Mouse (Mus musculus): ENCODE measurements at regions not wholly inside any gene's neighbourhood (a gene's known extent, or its start where the extent isn't known, plus 50 kb on each side); places are given as distances from the start of the nearest gene placed in this dataset.

GRCm38 (mm10) chr1:184310185-184310815, 276.2 kb upstream of the 1700056E22Rik start:
- Histone ChIP-seq H3K36me3 (ENCODE audit: control insufficient read depth, insufficient read depth) (no peaks in the 10 kb centered on the region), H3K4me3 (no peak overlapping the region), H3ac (ENCODE audit: control insufficient read depth, insufficient read length) (no peak overlapping the region), H3K4me2 (ENCODE audit: low read depth) (no peak overlapping the region), H3K79me2 (ENCODE audit: control insufficient read depth, insufficient read depth) (no peaks in the 10 kb centered on the region), H3K27me3 (ENCODE audit: control insufficient read depth, insufficient read depth, insufficient read length) (no peaks in the 10 kb centered on the region)
- TF ChIP-seq POLR2A (IDR thresholded peaks at IDR 0.05; ENCODE audit: insufficient read length, low read depth), result no peak
- TF ChIP-seq REST (IDR thresholded peaks at IDR 0.05; ENCODE audit: insufficient read depth, insufficient read length), result no peak
- TF ChIP-seq TCF12 (IDR thresholded peaks at IDR 0.05; ENCODE audit: insufficient read depth, poor library complexity, severe bottlenecking), result no peak
- no peak for TF ChIP-seq CEBPB (IDR thresholded peaks at IDR 0.05; ENCODE audit: insufficient read depth, poor library complexity, severe bottlenecking)
- no peak for TF ChIP-seq SRF (IDR thresholded peaks at IDR 0.05; ENCODE audit: control insufficient read depth, insufficient read length, low read depth)
- no peak for TF ChIP-seq POLR2AphosphoS2 (IDR thresholded peaks at IDR 0.05; ENCODE audit: insufficient read length, low read depth)
- no peak for TF ChIP-seq MAX (IDR thresholded peaks at IDR 0.05; ENCODE audit: low read depth)
- TF ChIP-seq MYOG (IDR thresholded peaks at IDR 0.05; ENCODE audit: control insufficient read depth in 1 of 3, insufficient read depth in 1 of 3, insufficient read length in 2 of 3, low read depth in 2 of 3), result no peak
- TF ChIP-seq TCF3 (IDR thresholded peaks at IDR 0.05; ENCODE audit: insufficient read length, low read depth), result no peak
- no peak for TF ChIP-seq USF1 (IDR thresholded peaks at IDR 0.05; ENCODE audit: low read depth)
- TF ChIP-seq MYOD1 (IDR thresholded peaks at IDR 0.05; ENCODE audit: control insufficient read depth in 1 of 3, insufficient read length in 2 of 3, low read depth in 2 of 3), result no peak
- no peak for TF ChIP-seq E2F4 (IDR thresholded peaks at IDR 0.05; ENCODE audit: insufficient read depth)

DNA sequence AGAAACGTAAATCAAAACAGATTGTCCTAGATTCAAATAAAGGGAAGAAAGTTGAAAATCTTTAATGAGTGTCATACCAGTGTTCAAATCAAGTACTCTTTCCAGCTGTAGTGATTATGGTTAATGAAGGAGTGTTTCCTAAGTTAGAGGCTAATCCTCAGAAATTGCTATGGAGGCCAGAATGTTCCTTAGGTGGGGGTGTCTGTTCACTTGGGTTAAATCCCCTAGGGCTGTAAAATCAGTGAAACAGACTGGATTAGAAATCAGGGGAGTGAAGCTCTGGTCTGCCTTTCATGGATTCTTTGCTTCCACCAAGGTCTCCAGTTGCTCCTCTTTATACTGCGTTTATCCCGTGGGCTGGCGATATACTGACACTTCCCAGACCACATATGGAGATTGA, 270.7 kb upstream of the 1700056E22Rik start:
- Histone ChIP-seq H3K4me3 (no peak overlapping the region), H3K27me3 (ENCODE audit: control insufficient read depth, insufficient read depth, insufficient read length) (no peaks in the 10 kb centered on the region), H3ac (ENCODE audit: control insufficient read depth, insufficient read length) (no peak overlapping the region), H3K36me3 (ENCODE audit: control insufficient read depth, insufficient read depth) (no peaks in the 10 kb centered on the region), H3K79me2 (ENCODE audit: control insufficient read depth, insufficient read depth) (no peaks in the 10 kb centered on the region), H3K4me2 (ENCODE audit: low read depth) (no peak overlapping the region)
- TF ChIP-seq POLR2A (IDR thresholded peaks at IDR 0.05; ENCODE audit: insufficient read length, low read depth), result no peak

- H3K79me2 ChIP-seq (ENCODE audit: control insufficient read depth, insufficient read depth), result no peaks in the 10 kb centered on the region
- TF ChIP-seq TCF12 (IDR thresholded peaks at IDR 0.05; ENCODE audit: insufficient read depth, poor library complexity, severe bottlenecking), result no peak
- H3ac ChIP-seq (ENCODE audit: control insufficient read depth, insufficient read length), result no peak overlapping the region
- H3K27me3 ChIP-seq (ENCODE audit: control insufficient read depth, insufficient read depth, insufficient read length), result no peaks in the 10 kb centered on the region
- H3K4me3 ChIP-seq, result no peak overlapping the region
- no peaks in the 10 kb centered on the region for H3K36me3 ChIP-seq (ENCODE audit: control insufficient read depth, insufficient read depth)
- no peak overlapping the region for H3K4me2 ChIP-seq (ENCODE audit: low read depth)
Observed at GRCm38 (mm10) chr1:184304204-184304603, 270.1 kb upstream of the 1700056E22Rik start.

- no peaks in the 10 kb centered on the region for H3K27me3 ChIP-seq (ENCODE audit: control insufficient read depth, insufficient read depth, insufficient read length)
- no peak overlapping the region for H3K4me3 ChIP-seq
- H3K4me2 ChIP-seq (ENCODE audit: low read depth), result no peak overlapping the region
- no peak overlapping the region for H3ac ChIP-seq (ENCODE audit: control insufficient read depth, insufficient read length)
- no peaks in the 10 kb centered on the region for H3K36me3 ChIP-seq (ENCODE audit: control insufficient read depth, insufficient read depth)
- TF ChIP-seq USF1 (IDR thresholded peaks at IDR 0.05; ENCODE audit: low read depth) (no peak), SRF (IDR thresholded peaks at IDR 0.05; ENCODE audit: control insufficient read depth, insufficient read length, low read depth) (no peak), POLR2AphosphoS2 (IDR thresholded peaks at IDR 0.05; ENCODE audit: insufficient read length, low read depth) (no peak), CEBPB (IDR thresholded peaks at IDR 0.05; ENCODE audit: insufficient read depth, poor library complexity, severe bottlenecking) (no peak), POLR2A (IDR thresholded peaks at IDR 0.05; ENCODE audit: insufficient read length, low read depth) (no peak), MYOD1 (IDR thresholded peaks at IDR 0.05; ENCODE audit: control insufficient read depth in 1 of 3, insufficient read length in 2 of 3, low read depth in 2 of 3) (no peak), MAX (IDR thresholded peaks at IDR 0.05; ENCODE audit: low read depth) (no peak), REST (IDR thresholded peaks at IDR 0.05; ENCODE audit: insufficient read depth, insufficient read length) (no peak), TCF3 (IDR thresholded peaks at IDR 0.05; ENCODE audit: insufficient read length, low read depth) (no peak), E2F4 (IDR thresholded peaks at IDR 0.05; ENCODE audit: insufficient read depth) (no peak), MYOG (IDR thresholded peaks at IDR 0.05; ENCODE audit: control insufficient read depth in 1 of 3, insufficient read depth in 1 of 3, insufficient read length in 2 of 3, low read depth in 2 of 3) (no peak), TCF12 (IDR thresholded peaks at IDR 0.05; ENCODE audit: insufficient read depth, poor library complexity, severe bottlenecking) (no peak)
- no peaks in the 10 kb centered on the region for H3K79me2 ChIP-seq (ENCODE audit: control insufficient read depth, insufficient read depth)
Observed at GRCm38 (mm10) chr1:184298701-184299100, 264.6 kb upstream of the 1700056E22Rik start.

GRCm38 (mm10) chr1:184297001-184297740, 263.1 kb upstream of the 1700056E22Rik start:
- Histone ChIP-seq H3K4me3 (no peak overlapping the region), H3K27me3 (ENCODE audit: control insufficient read depth, insufficient read depth, insufficient read length) (no peaks in the 10 kb centered on the region), H3K4me2 (ENCODE audit: low read depth) (peak overlapping the region; percentile 14), H3ac (ENCODE audit: control insufficient read depth, insufficient read length) (no peak overlapping the region), H3K36me3 (ENCODE audit: control insufficient read depth, insufficient read depth) (no peaks in the 10 kb centered on the region), H3K79me2 (ENCODE audit: control insufficient read depth, insufficient read depth) (no peaks in the 10 kb centered on the region)
- no peak for TF ChIP-seq POLR2A (IDR thresholded peaks at IDR 0.05; ENCODE audit: insufficient read length, low read depth)
- no peak for TF ChIP-seq REST (IDR thresholded peaks at IDR 0.05; ENCODE audit: insufficient read depth, insufficient read length)
- no peak for TF ChIP-seq USF1 (IDR thresholded peaks at IDR 0.05; ENCODE audit: low read depth)
- TF ChIP-seq POLR2AphosphoS2 (IDR thresholded peaks at IDR 0.05; ENCODE audit: insufficient read length, low read depth), result no peak
- TF ChIP-seq MAX (IDR thresholded peaks at IDR 0.05; ENCODE audit: low read depth), result no peak
- no peak for TF ChIP-seq E2F4 (IDR thresholded peaks at IDR 0.05; ENCODE audit: insufficient read depth)
- no peak for TF ChIP-seq SRF (IDR thresholded peaks at IDR 0.05; ENCODE audit: control insufficient read depth, insufficient read length, low read depth)
- no peak for TF ChIP-seq CEBPB (IDR thresholded peaks at IDR 0.05; ENCODE audit: insufficient read depth, poor library complexity, severe bottlenecking)
- TF ChIP-seq MYOG (IDR thresholded peaks at IDR 0.05; ENCODE audit: control insufficient read depth in 1 of 3, insufficient read depth in 1 of 3, insufficient read length in 2 of 3, low read depth in 2 of 3), result no peak
- no peak for TF ChIP-seq TCF3 (IDR thresholded peaks at IDR 0.05; ENCODE audit: insufficient read length, low read depth)
- TF ChIP-seq MYOD1 (IDR thresholded peaks at IDR 0.05; ENCODE audit: control insufficient read depth in 1 of 3, insufficient read length in 2 of 3, low read depth in 2 of 3), result no peak
- no peak for TF ChIP-seq TCF12 (IDR thresholded peaks at IDR 0.05; ENCODE audit: insufficient read depth, poor library complexity, severe bottlenecking)
